Mouse (Mus musculus): ENCODE data around the gene Ccdc180.

DNA sequence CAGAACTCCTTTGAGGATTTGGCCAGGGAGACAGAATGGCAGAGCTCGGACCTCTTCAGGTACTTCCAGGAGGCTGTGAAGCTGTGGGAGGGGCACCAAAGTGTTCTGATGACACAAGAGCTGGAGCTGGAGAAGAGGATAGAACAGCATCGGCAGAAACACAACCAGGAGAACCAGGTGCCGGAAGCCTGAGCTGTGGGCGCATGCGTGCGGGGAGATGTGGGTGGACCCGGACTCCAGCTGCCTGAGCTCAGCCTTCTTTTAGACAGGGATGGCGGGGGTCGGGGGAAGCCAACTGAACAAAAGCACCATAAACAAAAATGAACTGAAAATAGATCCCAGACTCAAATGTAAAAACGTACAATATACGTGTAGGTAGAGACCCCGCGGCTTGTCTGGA lies 19.2 kb downstream of the Ccdc180 start:
- TF ChIP-seq CTCF (IDR thresholded peaks at IDR 0.05; ENCODE audit: extremely low read depth, insufficient read length, insufficient replicate concordance, low read depth, low read length) (no peak), POLR2A (IDR thresholded peaks at IDR 0.05; ENCODE audit: low read depth, low read length) (no peak)

Measured in small intestine, adult 2 months (tissue).